Mouse (Mus musculus): ENCODE data around the gene Gal3st2b.
"Not testable (repeated sequence)": the region's sequence is repeated elsewhere in the genome, so short reads cannot be mapped to it uniquely, and the experiment has no call there.

DNA sequence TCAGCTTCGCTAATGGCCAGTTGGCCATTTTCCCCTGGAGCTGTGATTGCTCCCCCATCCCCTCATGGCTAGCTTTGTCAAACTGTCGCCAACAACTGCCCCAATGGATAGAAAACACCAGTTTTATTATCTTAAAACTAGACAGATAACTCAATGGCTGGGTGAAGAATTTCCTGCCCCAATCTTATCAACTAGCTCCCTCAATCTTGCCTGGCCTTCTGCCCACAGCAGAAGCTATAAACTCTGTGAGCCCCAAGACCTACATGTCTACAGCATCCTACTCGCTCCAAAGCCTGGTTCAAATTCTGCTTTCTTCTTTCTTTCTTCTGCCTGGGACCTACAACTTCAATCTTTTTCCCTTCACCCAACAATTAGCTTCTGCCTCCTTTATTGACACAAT is 951 bp upstream of the Gal3st2b start:
- TF ChIP-seq CTCF (IDR thresholded peaks at IDR 0.05; ENCODE audit: low read depth, low read length); POLR2A (IDR thresholded peaks at IDR 0.05; ENCODE audit: insufficient read depth, low read length); EP300 (IDR thresholded peaks at IDR 0.05; ENCODE audit: insufficient read depth, low read depth, low read length): not testable (repeated sequence)
